Mouse (Mus musculus): Measurements from ENCODE around the gene Pde3a.

DNA sequence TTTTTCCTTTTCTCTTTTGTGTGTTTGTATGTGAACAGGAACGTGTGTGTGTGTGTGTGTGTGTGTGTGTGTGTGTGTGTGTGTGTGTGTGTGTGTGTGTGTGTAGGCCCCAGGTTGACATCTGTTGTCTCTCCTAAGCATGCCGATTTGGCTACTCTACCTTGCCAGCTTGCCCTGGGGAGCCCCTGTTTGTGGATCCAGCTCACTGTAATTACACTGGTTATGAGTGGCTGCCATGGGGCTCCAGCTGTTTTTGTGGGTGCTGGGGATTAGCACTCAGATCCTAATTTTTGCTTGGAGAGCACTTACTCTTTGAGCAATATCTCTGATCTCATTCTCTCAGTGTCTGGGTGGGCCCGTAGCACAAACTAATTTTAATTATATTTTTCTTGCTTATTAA lies 32.6 kb downstream of the Pde3a start:
- TF ChIP-seq CTCF (IDR thresholded peaks at IDR 0.05; ENCODE audit: low read depth, low read length) (no peak), POLR2A (IDR thresholded peaks at IDR 0.05; ENCODE audit: extremely low read depth, insufficient read depth, low read length) (no peak)

Data from liver, adult 2 months (tissue).